Mouse (Mus musculus) bone marrow macrophage, adult 2 months (primary cell): ENCODE measurements around the gene Triap1.

Experiments
- CTCF ChIP-seq: IDR thresholded peaks from 2 replicates; pipeline ENCODE4 v1.5.1; 2012; ENCODE audit warnings: low read depth, mild to moderate bottlenecking, low read length, moderate library complexity
- POLR2A ChIP-seq: IDR thresholded peaks from 2 replicates; pipeline ENCODE4 v1.6.1; 2012; ENCODE audit warnings: mild to moderate bottlenecking, low read depth, low read length, borderline replicate concordance

DNA sequence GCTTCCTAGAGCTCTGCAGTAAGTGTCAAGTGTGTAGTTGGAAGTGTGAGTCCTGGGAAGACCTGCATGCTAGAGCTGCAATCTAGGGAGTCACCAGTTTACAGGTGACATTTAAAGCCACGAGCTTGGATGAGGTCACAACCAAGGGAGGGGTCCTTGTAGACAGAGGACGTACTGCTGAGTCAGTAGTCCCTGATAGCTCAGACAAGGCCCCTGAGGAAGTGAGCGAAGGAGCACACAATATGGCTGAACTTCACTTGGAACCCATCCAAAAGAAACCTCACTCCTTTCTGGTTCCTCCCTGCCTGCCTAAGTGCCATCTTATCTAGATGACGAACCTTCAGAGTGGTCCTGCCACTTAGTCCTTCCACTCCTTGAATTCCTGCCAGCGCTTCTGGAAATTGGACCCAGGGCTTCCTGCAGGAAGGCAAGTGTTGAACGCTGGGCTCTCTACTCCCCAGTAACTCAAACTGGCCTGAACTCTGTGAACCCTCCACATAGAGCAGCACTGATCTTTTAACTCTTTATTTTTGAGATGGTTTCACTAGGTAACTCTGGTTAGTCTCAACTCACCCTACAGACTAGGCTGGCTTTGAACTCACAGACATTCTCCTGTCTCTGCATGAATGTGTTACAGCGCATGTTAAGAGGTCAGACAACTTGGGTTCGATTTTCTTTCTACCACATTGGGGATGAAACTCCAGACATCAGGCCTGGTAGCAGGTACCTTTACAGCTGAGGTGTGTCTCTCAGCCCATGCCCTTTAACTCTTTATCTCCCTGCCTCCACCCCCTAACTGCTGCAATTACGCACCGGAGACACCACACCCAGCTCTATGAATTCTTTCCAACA lies 28.0 kb upstream of the Triap1 start:
- TF ChIP-seq CTCF (no peak), POLR2A (no peak)
